Mouse (Mus musculus) lung, adult 18-20 months (tissue): Measurements from ENCODE around the gene Emg1.

Experiments
- DNase-seq, 2 experiments: peaks; one replicate each; pipeline ENCODE4 v3.0.0; 2022; ENCODE audit warnings: mixed read lengths in 2 of 2

The Emg1 gene

DNA sequence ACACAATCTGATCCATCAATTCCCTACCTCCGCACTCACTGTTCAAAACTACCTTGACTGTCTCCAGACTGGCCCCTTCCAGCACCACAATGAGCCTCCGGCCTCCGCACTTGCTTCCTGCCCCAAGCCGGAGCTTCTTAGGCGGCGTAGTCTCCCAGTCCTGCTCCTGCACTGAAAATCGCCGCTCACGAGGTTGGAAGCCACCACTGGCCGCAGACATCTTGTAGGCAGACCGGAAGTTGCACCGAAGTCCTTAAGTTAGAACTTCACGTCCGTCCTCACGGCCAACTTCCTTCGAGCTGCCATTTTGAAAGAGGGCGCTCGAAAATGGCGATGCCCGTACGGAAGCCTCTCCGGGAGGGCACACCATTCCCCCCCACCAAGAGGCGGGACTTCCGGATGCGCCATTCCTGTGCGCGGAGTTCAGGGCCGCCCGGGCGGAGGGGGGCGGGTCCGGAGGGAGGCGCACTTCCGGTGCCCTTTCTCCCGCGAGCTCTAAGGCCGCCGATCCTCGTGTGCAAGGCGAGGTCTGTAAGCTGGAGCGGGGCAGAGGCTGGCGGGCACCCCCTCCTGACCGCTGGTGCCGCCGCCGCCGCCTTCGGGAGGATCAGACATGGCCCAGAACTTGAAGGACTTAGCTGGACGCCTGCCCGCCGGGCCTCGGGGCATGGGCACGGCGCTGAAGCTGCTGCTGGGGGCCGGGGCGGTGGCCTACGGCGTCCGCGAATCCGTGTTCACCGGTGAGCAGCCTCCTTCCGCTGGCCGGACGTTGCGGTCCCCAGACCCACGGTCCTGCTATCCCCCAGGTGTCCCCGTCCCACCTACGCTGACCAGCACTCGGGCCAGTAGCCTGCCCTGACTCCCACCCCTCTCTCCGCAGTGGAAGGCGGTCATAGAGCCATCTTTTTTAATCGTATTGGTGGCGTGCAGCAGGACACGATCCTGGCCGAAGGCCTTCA lies at the start of gene Emg1, which contains the start of gene Phb2:
TSS of gene Emg1 (minus strand) at position 355 of the 959 bp plus-strand sequence.
TSS of gene Phb2 (plus strand) at position 513 of the 959 bp plus-strand sequence.
- peak; percentile 98 to 99 for DNase-seq

DNA sequence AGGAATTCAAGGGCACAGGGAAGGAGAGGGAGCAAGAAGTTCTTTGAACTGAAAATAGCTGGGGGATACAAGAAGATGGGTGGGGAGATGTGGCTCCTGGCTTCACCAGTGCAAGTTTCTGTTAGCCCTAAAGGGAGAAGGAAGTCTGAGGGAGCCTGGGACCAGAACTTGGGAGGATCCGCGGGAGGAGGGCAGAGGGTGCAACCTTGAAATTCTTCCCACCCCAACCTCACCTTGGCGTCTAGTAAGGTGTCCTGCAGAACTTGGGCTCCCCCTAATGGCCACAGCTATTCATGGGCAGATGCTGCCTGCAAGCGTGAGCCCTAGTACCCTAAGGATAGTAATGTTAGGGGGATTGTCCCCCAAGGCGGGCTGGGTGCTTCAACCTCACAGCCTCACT lies 47.3 kb upstream of the Emg1 start:
- DNase-seq: peak; percentile 84 to 91

DNA sequence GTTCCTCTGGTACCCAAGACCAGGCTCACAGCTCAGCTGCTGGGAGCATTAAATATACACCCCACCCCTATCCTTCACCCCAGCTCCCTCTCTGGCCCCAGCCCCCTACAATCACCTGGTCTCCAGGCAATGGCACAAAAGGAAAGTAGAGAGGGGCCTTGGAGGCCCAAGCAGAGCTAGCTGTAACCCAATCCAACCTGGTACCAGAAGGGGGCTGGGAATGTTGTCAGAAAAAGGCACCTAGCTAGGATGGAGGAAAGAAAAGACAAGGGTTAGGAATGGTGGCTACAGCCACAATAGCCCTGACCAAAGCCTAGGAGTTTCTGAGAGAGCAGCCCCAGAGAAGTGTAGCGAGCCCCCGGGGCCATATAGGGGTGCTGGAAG lies 46.9 kb upstream of the Emg1 start:
- DNase-seq: no peak

DNA sequence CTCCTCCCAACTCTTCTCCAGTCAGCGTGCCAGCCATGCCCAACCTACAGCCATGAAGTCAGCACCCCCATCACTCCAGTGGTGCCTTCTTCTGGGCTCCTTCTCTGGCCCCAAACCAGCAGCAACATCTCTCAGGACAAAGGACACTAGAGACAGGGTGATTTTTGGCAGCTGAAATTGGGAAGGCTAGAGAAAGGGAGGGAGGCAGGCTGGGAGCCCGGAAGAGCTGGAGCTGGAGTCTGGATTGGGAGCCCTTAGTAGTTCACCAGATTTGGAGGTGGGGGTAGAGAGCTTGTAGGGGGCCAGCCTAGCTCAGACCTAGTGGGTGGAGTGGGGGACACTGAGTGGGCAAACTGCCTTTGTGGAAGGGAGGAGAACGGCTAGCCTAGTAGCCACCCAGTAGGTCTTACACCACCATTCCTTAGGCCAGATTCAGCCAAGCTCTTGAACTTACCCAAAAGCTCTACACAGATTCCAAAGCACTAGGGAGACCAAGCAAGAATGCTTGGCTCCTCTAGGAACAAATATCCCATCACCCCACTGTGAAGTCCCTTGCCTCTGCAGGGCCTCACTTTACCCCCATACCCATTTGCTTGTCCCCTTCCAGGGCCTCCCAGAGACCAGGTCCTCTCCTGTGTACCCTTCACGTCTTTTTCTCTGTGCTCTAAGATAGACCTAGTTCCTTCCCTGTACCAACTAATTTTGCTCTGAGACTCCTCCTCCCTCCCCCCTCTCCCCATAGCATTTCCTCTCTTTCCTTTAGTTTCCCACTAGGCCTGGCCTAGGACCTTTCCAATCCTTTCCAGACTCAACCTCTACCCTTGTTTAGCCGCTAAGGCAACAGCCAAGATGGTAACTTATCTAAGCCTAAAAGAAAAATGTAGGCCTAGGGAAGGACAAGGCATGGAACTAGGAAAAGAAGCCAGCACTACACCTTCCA lies 46.2 kb upstream of the Emg1 start:
- peak; percentile 34 to 36 for DNase-seq

DNA sequence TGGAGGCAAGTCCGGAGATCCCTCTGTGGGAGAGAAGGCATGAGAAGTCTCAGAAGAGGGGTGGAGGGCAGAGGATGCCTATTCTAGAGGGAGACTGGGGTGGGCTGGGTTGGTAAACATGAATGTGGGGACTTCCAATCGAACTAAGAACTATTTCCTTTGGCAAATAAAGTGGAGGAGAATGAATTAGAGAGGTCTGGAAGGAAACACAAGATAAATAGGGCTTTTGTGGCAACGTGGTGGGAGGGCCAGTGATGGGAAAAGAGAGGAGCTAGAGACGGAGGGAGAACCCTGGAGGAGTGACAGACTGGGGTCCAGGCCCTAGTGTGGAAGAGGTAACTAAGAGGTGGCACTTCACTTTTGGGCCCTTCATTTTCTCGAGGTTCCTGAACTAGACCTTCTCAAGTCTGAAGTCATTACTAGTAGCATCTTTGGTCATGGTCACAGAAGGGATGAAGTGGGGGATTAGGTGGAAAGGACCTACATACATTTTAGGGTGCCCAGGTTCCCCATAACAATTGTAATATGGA lies 45.4 kb upstream of the Emg1 start:
- no peak for DNase-seq

DNA sequence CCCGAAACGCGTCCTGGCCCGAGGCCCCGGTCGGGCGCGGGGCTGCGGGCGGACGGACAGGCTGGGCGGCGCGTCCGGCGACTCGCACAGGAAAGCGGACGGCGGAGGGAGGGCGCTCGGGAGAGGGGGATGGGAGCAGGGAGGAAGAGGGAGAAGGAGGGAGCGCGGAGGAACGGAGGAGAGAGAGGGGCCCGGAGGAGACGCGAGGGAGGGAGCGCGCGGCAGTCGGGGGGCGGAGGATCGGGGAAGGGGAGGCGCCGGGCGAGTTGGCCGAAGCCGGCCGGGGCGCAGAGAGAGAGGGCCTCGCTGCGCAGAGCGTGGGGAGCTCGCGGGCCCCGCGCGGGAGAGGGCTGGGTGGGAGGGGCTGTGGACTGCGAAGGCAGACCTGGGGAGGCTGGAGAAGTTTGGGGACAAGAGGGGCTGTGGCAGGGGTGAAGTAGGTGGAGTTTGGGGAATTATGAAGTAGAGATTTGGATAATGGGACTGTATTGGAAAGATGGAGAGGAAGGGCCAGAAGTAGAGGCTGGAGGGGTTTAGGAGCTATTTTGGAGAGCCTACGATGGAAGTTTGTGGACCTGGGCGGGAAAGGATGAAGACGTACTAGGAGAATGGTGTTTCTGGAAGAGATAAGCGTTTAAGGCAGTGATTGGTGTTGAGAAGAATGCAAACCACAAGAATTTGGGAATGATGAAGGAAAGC lies 44.8 kb upstream of the Emg1 start:
- peak; percentile 89 to 90 for DNase-seq

DNA sequence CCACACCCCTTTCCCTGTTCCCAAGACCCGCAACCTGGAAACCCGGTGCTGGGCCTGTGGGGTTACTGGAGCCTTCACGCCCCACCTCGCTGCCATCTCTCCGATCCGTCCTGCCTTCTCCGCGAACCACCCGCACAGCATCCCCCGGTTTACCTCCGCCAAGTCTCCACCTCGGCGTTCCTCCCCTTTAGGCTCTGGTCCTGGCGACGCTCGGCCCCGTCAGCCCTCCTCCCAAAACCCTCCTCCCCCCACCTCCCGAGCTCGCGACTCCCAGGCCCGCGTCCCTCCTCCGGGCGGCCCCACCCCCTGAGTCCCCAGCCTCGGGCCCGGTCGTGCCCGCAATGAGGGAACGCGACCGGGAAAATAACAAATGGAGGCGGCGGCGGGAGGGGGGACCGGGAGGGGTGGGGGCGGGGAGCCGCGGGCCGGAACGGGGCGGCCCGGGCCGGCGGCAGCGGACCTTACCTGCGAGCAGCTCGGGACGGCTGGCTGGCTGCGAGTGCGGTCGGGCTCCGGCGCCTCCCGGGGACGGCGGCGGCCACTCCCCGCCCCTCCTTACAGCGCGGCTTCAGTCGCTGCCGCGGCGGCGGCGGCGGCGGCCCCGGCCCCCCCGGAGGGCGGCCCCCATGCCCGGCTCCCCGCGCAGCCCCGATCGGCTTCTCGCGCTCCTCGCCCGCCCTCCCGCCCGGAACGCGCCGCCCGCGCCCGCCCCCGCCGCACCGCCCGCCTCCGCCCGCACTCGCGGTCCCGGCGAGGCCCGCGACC lies 44.0 kb upstream of the Emg1 start, which contains the start of the genes Gm45234 and Atn1:
TSS of gene Gm45234 (minus strand) at position 191 of the 765 bp plus-strand sequence.
TSS of gene Atn1 (minus strand) at position 694 of the 765 bp plus-strand sequence.
- peak; percentile 74 to 84 for DNase-seq

DNA sequence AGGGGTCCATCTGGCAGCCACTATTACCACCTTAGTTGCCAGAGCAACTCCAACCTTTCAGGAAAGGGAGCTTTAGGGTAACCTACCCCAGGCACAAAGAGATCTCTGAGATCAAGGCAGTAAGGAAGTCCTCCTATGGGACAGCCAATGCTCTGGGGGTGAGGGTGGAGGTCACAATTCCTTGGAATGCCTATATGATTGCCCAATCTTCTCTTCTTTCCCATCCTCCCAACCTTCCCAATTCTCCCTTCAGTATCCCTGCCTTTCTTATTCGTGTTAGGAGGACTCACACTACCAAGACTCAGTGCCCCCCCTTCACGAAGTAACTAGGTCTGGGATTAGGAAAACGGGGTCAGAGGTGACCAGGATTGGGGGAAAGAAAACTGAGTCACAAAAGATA lies 43.3 kb upstream of the Emg1 start:
- no peak for DNase-seq

DNA sequence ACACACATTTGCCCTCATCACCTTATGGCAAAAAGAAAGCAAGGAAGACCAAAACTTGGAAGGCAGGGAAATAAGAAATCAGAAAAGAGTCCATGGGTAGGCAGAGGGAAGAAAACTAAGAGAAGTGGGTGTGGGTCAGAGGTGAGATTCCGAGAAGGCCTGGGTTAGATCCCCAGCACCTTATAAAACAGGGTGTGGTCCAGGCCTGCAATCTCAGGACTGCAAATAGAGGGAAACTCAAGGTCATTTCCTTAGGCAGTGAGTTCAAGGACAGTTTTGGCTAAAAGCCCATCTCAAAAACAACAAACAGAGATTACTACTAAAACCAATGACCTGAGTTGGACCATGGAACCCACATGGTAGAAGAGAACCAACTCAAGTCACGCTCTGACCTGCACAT lies 41.9 kb upstream of the Emg1 start:
- DNase-seq: no peak

DNA sequence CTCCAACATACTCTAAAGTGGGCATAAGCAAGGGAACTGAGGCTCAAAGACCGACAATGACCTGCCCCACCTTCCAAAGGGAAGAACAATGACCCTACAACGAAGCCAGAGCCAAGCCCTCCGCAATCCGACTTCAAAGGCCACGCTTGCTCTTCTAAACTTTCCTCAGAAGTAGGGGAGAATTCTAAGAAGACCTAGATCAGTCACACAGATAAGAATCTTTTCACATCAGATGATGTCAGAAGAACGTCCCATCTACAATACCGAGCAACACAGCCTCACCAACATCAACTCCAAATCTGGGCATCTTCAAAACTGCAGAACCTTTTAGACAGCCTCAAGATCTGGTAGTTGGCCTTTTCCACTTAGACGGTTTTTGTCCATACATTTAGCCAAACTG lies 38.4 kb upstream of the Emg1 start:
- no peak for DNase-seq

DNA sequence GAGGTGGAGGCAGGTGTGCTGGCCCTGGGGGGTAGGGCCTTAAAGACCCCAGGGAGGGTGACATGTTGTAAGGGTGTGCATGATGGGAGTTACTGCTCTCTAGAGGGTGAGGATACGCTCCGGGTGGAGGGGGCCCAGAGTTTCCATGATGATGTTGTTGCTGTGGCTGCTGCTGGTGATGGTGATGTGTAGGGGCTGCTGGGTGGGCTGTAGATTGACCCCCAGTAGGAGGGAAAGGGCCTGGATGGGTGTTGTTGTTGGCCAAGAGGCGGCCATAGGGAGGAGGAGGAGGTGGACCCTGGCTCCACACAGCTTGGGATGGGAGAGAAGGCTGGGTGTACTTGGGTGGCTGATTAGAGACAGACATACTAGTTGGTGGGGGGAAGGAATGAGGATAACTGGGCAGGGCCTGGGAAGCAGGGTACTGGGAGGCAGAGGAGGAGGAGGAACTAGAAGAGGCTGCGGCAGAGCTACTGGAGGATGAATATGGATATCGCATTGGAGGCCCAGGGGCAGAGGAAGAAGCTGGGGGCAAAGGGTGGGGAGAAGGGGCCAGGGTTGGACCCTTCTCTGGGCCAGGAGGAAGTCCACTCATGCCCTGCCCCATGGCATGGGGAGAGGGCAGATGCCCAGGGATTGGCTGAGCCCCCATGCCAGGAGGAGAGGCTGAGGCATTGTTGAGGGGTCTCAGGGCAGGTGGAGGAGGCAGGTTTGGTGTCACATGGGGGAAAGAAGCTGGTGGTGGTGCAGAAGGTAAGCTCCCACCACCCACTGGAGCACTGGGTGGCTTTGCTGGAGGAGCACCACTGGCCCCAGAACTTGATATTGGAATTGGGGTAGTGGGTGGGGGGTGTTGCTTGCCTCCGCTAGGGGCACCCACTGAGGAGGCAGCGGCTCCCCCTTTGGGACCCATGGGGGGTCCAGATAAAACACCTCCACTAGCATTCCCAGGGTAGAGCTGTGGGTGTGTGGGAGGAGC lies 35.0 kb upstream of the Emg1 start:
- DNase-seq: no peak

DNA sequence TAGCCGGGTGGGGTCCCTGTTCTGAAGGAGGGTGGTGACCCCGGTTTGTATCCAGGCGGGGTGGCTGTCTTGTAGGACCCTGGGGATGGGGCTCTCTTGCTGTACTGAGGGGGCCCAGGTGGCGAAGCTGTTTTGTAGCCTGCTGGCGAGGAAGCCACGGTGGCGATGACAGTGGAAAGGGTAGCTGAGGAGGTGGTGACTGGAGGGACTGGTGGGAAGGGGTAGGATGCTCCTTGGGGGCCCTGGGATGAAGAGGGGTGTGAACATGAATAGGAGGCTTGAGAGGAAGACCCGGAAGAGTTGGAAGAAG lies 34.3 kb upstream of the Emg1 start:
- DNase-seq: no peak

DNA sequence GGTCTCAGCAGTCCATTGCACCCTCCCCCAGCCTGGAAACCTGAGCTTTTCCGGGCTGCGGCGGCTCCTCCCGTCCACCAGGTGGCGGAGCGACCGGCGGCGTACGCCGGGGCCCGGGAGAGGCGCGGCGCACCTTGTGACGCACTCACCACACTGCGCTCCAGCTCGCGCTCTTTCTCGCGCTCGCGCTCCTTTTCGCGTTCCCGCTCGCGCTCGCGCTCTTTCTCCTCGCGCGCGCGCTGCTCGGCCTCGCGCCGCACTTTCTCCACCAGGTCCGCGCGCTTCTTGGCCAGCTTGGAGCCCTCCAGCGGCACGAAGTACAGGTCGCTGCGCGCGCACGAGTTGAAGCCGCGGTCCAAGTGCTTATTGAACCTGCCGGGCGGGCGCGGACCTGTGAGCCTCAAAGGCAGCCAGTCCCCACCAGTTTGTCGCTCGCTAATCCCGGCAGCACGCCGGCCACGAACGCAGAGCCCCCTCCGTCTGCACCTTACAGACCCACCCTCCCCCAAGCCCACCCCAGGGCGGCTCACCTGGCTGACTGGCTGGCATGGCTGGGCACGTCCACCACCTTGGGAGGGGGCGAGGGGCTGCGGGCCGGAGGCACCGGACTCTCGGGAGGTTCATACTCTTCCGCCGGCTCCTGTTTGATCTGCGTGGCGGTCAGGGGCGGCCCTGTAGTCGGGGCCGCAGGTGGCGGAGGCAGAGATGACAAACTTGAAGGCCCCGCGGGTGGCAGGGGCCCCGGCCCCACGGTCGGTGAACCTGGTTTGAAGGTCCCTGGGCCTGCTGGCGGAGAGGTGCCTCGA lies 33.7 kb upstream of the Emg1 start:
- peak; percentile 92 to 94 for DNase-seq

DNA sequence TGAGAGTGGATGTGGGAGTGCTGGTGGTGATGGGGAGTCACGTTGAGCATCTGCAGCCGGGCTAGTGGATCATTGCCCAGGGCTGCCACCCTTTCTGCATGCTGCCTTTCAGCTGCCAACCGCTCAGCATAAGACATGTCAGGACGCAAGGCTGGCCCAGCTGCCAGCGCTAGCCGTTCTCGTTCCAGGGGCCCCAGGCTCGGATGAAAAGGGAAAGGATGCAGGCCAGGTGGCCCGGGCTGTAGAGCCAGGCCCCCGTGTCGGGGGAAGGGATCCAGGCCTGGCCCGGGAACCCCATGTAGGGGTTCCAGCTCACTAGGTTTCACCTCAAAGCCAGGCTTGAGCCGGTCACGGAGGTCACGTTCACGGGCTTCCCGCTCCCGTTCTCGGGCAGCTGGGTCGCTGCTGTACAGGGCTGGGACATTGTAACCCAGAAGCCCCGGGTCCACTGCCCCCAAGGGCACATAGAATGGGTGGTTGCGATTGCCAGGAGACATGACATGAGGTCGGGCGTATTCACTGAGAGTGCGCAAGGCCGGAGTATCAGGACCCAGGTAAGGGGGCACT lies 32.9 kb upstream of the Emg1 start:
- no peak for DNase-seq

DNA sequence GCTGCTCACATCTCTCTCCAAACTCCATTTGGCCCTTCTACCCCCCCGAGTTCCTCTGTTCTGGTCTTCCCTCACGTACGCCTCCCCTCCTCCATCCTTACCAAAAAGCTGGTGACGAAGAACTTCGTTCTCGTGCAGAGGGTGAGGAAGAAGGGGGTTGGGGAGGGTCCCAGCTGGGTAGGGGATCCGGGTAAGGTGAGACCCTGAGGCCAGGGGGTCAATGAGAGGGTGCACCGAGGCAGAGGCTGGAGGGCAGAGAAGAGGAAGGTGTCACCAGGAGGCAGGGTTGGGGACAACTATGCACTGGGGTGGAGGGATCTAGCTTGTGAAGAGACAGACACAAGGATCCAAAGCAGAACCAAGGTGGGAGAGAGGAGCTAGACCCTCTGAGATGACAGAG lies 31.7 kb upstream of the Emg1 start:
- no peak for DNase-seq

DNA sequence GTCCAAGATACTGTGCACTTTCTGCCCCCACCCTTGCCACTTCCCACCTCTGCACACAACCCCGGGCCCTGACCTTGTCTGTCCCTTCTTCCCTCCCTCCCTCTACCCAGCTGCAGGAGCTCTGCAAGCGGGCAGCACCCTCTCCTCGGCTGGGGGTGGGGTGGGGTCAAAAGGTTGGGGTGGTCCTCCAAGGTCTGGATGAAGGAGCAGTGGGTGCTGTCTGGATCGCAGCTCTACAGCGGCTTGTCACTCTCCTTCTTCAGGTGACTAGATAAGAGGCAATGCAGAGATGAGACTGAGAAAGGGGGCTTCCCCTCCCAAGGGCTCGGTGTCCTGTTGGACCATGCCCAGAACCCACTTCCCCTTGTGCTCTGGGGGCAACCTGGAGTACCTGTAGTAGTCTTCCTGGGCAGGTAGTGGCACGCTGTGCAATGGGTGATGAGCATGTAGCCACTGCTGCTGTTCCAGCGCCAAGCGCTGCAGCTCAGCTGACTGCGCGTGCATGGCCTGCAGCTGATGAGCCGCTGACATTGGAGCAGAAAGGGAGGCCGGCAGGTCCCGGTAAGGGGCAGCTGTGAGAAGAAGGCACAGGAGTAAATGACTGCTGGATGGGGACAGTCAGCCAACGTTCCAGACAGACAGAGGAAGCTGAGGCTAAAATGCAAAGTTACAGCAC lies 31.0 kb upstream of the Emg1 start:
- no peak for DNase-seq

DNA sequence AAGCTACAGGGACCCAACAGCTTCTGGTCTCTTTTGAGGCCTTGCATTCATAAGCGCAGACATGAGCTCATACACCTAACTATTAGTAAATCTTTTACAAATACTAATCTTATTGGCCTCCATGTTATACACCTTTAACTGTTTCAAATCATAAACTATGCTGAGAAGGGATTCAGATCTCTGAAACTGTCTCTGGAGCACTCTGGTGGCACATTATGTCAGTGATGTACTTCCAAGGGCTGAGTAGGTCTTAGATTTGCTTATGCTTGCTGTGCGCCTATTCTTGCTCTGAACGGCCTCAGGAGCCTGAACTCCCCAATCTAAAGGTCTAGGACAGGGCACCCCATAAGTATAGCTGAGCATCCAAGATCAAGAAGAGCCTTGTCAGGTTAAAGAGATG lies 29.9 kb upstream of the Emg1 start:
- DNase-seq: no peak

DNA sequence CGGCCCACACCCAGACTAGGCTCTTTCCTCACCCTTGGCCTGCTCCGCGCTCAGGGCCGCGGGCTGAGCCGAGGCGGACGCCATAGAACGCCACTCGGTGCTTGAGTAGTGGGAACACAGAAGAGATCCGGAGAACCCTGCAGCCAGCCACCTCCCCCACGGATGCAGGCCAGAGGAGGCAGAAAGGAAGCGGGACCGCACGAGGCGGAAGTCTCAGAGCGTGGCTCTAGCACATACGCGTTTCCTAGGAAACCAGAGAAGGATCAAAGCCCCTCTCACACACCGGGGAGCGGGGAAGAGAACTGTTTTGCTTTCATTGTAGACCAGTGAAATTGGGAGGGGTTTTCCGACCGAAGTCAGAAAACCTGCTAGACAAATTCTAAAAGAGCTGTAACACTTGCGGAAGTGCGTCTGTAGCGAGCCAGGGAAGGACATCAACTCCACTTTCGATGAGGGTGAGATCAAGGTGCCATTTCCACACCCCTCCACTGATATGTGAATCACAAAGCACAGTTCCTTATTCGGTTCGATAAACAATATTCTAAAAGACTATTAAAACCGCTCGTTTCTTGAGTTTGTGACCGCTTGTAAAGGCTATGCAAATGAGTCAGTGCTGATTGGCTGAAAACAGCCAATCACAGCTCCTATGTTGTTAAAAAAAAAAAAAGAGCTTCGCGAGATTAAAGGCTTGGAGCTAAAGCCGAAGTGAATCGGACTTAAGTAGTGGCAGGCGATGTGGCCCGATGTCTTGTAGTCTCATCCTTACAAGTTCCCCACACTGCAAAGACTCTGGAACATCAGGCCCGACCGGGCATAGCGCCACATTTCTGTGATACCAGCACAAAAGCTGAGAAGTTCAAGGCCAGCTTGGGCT lies 29.1 kb upstream of the Emg1 start, which contains the start of gene Grcc10:
TSS of gene Grcc10 (minus strand) at position 487 of the 874 bp plus-strand sequence.
- DNase-seq: peak; percentile 89 to 90
